Mouse (Mus musculus) monocyte, adult 2 months (primary cell): ENCODE data around the gene Sgcd.
"Not testable (repeated sequence)": the region's sequence is repeated elsewhere in the genome, so short reads cannot be mapped to it uniquely, and the experiment has no call there.

ENCODE experiments used
- DNase-seq, 2 experiments: peaks; one replicate each; pipeline ENCODE4 v3.0.0; 2022; ENCODE audit warnings: low spot score in 2 of 2, low read depth in 1 of 2

Gene Sgcd

GRCm38 (mm10) chr11:47460700-47461099 lies 528.1 kb downstream of the Sgcd start:
- DNase-seq = not testable (repeated sequence)

GRCm38 (mm10) chr11:47460149-47460548 lies 528.6 kb downstream of the Sgcd start:
- DNase-seq = no peak

- DNase-seq = no peak
Observed at GRCm38 (mm10) chr11:47459214-47459613, 529.6 kb downstream of the Sgcd start.

- DNase-seq = no peak
Observed at GRCm38 (mm10) chr11:47447790-47448189, 541.0 kb downstream of the Sgcd start.

GRCm38 (mm10) chr11:47446337-47446736 lies 542.4 kb downstream of the Sgcd start:
- DNase-seq = no peak

- no peak for DNase-seq
Observed at GRCm38 (mm10) chr11:47445683-47446082, 543.1 kb downstream of the Sgcd start.

- no peak for DNase-seq
Observed at GRCm38 (mm10) chr11:47442266-47442665, 546.5 kb downstream of the Sgcd start.

- DNase-seq = no peak
Observed at GRCm38 (mm10) chr11:47399607-47400006, 589.2 kb downstream of the Sgcd start.

GRCm38 (mm10) chr11:47390798-47391197 lies 598.0 kb downstream of the Sgcd start:
- DNase-seq = not testable (repeated sequence)

GRCm38 (mm10) chr11:47389327-47389726 lies 599.4 kb downstream of the Sgcd start:
- no peak for DNase-seq

GRCm38 (mm10) chr11:47387726-47388125 lies 601.0 kb downstream of the Sgcd start:
- no peak for DNase-seq

GRCm38 (mm10) chr11:47386136-47386535 lies 602.6 kb downstream of the Sgcd start:
- DNase-seq = no peak

- DNase-seq = no peak
Observed at GRCm38 (mm10) chr11:47379630-47379958, 609.2 kb downstream of the Sgcd start.

- no peak for DNase-seq
Observed at GRCm38 (mm10) chr11:47378843-47379629, 609.7 kb downstream of the Sgcd start.

GRCm38 (mm10) chr11:47377421-47377820 lies 611.3 kb downstream of the Sgcd start:
- no peak for DNase-seq

- DNase-seq = no peak
Observed at GRCm38 (mm10) chr11:47376915-47377314, 611.9 kb downstream of the Sgcd start.

- no peak for DNase-seq
Observed at GRCm38 (mm10) chr11:47371616-47372015, 617.2 kb downstream of the Sgcd start.

GRCm38 (mm10) chr11:47351585-47351984 lies 637.2 kb downstream of the Sgcd start:
- DNase-seq = no peak

- DNase-seq = no peak
Observed at GRCm38 (mm10) chr11:47343486-47343885, 645.3 kb downstream of the Sgcd start.

- no peak for DNase-seq
Observed at GRCm38 (mm10) chr11:47333702-47334101, 655.1 kb downstream of the Sgcd start.

GRCm38 (mm10) chr11:47305579-47305978 lies 683.2 kb downstream of the Sgcd start:
- no peak for DNase-seq

- DNase-seq = no peak
Observed at GRCm38 (mm10) chr11:47304702-47305450, 683.9 kb downstream of the Sgcd start.
